Mouse (Mus musculus) cerebellum, adult (tissue): ENCODE data around the gene Plp1.

Source experiments
- ATAC-seq: cut with Nextera tagmentation; 2 replicates; pipeline ENCODE4 v1.9.2; 2017; ENCODE audit warnings: mild to moderate bottlenecking, moderate library complexity, mixed read lengths; ENCODE audit not compliant: insufficient number of reproducible peaks, low FRiP score, low TSS enrichment

Gene Plp1

DNA sequence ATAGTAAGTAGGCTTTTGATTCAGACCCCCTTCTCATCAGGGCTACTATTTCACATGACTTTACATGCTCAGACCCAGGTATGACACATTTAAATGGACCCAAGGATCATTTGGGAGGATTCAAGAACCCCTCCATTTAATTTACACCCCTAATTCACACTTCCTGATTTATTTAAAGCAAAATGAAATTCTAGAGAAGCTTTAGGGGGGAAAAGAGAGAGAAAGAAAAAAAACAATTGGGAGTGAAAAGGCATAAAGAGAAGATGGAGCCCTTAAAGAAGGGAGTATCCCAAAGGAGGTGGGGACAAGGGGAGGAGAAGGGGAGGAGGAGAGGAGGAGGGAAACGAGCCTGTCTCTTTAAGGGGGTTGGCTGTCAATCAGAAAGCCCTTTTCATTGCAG lies at the start of gene Plp1:
Plp1 (plus strand) TSS at position 301 of the 400 bp plus-strand sequence.
- no peak for ATAC-seq

DNA sequence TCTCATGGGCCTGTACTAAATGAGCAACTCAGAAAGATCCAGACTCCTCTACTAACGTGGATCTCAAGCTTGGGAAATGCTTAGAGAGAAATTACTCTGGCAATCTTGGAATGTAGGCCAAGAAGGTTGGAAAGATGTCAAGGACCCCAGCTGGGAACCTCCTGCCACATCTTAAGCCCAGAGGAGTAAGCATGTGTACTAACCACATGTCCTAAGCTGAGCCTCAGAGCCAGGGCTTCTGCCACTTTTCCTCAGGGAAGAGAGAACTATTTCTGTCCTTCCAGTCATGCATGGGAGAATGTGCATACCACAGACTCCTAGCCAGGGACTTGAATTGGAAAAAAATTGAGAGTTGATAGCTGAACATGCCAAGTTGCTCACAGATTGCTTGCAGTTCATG lies 49.4 kb upstream of the Plp1 start:
- no peak for ATAC-seq

DNA sequence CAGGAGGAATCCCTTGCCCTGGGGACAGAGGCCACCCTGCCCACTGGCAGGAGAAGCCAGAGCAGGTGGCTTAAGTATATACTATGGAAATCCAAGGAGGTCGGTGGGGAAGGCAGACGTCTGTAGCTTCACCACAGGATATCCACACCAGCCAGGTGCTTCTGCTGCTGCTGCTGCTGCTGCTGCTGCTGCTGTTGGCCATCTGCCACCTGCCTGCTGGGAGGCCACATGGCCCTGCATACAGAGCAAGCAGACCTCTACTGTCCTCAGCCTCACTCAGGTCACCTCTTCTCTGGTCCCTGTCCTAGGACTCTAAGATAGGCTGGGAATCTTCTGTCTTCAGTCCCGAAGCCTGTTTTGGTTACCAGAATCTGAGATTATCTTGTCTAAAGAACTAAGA lies 44.4 kb upstream of the Plp1 start:
- ATAC-seq, result no peak

DNA sequence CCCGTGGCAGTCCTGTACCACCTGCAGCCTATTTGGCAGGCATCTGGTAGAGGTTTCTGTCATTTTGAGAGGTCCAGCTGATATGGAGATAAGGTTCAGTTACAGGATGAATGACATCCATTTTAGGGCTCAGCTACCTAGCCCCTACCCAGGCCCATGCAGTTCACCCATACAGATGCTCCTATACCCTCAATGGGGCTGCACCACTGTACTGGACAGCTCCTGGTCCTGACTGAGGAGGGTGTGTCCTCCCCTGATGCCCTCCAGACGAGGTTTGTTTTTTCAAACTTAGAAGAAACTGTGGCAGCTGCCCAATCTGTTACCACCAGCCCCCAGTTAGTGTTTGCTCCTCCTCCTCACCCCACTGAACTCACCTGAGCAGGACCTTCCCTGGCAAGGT lies 43.2 kb upstream of the Plp1 start:
- ATAC-seq, result no peak

DNA sequence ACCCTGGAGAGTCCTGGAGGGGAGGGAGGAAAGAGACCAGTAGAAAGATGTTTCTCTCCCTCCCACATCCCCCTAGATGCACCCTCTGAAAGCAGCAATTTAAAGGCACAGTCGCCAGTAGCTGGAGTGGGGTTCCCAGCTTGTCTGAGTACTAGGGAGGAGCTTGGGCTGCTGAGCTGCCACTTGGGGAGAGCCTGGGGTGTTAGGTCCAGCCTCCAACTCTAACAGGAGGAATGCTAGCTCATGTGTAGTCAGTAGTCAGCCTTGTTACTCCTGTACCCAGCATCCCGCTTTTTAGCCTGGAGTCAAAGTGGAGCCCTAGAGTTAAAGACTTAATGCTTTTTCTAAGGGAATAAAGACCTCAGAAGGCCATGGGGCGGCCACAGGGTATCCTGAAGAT lies 42.4 kb upstream of the Plp1 start, which contains the start of gene Glra4:
Glra4 (minus strand) TSS at position 101 of the 400 bp plus-strand sequence.
- no peak for ATAC-seq

DNA sequence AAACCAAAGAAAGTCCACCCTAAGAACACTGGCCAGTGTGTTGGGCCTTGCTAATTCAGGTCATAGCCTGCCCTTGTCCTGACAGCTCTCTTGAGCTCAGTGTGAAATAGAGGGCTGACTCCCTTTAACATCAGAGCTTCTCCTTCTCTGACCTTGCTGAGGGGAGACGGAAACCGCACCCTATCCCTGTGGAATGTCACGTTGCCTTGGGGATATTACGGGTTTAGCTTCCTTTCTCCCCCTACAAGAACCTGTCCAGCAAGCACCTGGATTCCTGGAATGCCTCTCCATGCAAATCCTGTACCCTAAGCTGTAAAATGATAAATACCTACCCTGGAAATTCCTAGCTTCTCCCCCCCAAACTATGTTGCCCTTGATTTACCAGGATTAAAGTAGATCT lies 33.0 kb upstream of the Plp1 start:
- ATAC-seq, result no peak

DNA sequence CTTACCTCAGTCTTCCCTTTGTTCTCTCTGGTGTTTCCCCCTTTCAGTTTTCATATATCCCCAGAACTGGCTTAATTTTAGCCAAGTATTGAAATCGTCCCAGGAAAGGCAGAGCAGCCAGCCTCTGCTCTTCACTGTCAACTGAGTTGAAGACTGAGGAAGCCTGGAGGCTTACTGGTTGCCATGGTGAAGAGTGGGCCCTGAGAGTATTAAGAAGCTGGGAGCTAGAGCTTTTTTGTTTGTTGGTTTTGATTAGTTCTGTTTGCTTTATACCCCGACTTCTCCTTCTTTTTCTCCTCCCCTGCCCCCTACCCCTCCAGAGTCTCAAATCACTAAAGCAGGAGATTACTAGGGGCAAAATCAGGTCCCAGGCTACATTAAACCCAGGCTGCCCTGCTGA lies 25.2 kb upstream of the Plp1 start:
- no peak for ATAC-seq

DNA sequence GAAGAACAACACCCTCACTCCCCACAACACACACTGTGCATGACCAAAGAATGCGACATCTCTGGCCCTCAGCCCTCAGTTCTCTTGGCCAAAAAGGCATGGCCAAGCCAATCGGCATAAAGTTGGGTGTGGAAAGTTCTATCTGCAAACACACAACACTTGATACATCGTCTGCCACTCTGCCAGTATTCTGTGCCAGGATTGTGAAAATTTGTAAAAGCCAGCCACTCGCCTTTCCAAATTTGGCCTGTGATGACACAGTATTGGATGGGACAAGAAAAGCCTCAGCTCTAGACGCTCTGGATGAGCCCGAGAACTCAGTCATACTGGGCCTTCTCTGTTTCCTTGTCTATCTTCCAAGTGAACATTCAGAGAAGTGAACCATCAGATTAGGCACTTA lies 2.7 kb upstream of the Plp1 start:
- ATAC-seq, result no peak

DNA sequence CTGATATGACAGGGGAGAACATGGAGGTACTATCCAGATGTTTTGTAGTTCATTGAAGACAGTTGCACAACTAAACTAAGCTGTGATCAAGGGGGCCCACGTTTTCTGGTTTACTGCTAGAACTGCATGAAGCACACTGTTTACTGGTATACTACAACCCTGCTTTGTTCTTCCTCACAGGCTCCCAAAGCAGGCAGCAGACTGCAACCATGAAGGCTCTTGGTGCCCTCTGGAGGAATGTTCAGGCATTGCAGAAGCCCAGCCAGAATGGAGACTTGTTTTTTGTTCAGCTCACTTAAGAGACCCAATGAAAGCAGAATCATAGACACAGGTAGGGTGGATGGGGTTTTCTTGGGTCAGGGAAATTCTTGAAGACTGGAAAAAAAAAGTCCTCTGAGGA lies 2.2 kb upstream of the Plp1 start:
- peak; percentile 82 for ATAC-seq

DNA sequence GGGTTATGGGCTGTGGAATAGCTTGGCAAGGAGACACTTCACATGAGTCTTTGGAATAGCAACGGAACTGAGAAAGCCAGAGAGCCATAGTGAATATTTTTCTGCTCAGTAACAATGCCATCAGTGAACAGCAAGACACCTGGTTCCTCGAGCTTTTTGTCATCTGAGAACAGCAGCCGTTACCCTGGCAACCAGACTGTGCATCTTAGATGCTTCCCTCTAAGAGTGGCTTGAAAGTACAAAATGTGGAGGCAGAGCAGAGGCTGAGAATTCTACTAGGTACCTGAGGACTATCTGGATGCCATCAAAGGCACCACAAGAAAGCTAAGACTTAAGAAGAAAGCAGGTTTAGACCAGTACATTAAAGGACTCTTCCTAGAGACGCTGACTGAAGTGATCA lies 2.5 kb downstream of the Plp1 start:
- ATAC-seq, result no peak

DNA sequence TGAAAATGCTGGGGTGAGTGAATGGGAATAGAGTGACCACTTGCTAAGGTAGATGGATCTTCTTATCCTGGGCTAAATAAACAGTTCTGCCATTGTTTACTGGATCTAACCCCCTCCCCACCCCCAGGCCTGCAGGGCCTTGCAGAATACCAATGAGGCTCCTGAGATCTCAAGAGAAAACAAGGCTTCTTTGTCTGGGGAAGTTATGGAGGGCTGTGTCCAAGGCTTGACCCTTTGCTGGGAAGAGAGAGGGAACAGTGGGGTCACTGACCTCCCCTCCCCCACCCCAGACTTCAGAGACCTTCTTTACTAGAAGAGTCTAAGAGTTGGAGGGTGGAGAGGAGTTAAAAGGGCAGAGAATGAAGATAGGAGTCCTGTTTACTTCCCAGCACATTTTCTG lies 6.1 kb downstream of the Plp1 start:
- ATAC-seq, result no peak

DNA sequence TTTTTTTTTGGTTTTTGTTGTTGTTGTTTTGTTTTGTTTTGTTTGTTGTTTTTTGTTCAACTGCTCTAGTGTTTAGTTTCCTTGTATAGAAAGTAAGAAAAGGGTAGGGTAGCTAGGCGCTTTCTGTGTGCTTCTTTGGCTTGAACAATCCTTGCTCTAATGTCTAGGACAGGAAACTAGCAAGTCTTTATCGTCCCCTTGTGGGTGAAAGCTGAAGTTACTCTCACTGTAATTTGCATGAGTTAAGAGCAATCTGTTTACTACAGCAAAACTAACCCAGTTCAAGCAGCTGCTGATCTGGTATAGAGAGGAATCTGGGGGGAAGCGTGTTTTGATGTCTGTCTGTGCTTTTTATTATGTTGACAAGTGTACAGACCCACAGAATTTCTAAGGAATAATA lies 27.8 kb downstream of the Plp1 start:
- ATAC-seq, result no peak

DNA sequence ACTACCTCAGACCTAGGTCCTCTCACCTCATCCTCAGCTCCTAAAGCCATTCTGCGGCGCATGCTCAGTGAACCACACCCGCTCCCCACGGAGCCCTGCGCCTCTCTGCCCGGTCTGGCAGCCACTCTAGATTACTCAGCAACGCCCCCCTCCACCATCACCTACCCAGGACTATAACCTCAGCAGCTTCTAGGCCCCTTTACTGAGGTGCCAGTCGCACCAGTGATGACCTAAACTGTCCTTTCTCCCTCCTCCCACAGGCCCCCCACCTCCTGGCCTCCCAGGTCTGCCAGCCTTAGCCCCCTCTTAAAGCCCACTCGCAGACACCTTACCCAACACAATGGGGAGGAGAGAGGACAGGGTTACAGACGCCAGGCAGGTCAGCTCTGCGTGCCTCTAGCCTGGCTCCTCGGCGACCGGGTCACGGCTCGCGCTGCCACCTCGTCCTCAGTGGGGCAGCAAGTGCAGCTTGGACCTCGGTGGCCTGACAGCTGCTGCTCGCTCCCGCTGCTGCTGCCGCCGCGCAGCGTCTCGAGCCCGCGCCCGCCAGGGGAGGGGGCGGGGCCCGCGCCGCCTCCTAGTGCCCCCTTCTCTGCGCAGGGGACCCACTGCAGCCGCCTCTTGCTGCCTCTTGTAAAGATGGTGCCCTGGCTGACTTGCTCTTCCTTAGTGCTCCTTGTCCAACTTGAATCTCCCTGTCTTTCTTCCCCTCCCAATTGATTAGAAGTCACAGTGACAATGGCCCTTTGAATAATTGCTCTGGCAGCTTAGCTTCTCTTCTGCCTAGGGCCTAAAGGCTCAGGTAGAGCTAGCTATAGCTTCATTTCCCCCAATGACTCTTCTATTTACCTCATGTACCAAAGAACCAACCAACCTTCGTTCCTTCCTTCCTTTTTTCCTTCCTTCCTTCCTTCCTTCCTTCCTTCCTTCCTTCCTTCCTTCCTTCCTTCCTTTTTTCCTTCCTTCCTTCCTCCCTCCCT lies 45.9 kb downstream of the Plp1 start, which contains the start of gene Rab9b:
Rab9b (minus strand) TSS at position 695 of the 980 bp plus-strand sequence.
- ATAC-seq, result peak; percentile 94
